Mouse (Mus musculus) hematopoietic stem cell, adult 5-6 weeks (primary cell): ENCODE measurements around the gene Llgl1. TPM values are rescaled to one million over a fixed set of nuclear protein-coding genes. Genes with fewer than 3 reads are reported as not detected.
A peak's percentile ranks its signal among the peaks of the same experiment; 100 is the strongest.

Source experiments
- ATAC-seq, 2 experiments: fragments of 125-278 bp in 1 of 2; replicated peaks in 1 of 2; 2 replicates each; pipeline ENCODE4 v1.8.0; 2016 to 2017; ENCODE audit warnings: inconsistent platforms in 2 of 2, mild to moderate bottlenecking in 2 of 2, moderate number of reproducible peaks in 2 of 2, low read depth in 1 of 2, moderate TSS enrichment in 1 of 2; ENCODE audit not compliant: low FRiP score in 2 of 2, poor library complexity in 2 of 2, severe bottlenecking in 2 of 2, insufficient read depth in 1 of 2, low TSS enrichment in 1 of 2
- total RNA-seq: library from RNA; stranded (forward); fragments of 172-1452, 232-1000 nt; gene quantifications from 2 replicates; pipeline ENCODE4 v1.2.3, GENCODE M21; 2017

Gene Llgl1
- total RNA-seq, 1 experiment from 2014 or later = 6.1 TPM

DNA sequence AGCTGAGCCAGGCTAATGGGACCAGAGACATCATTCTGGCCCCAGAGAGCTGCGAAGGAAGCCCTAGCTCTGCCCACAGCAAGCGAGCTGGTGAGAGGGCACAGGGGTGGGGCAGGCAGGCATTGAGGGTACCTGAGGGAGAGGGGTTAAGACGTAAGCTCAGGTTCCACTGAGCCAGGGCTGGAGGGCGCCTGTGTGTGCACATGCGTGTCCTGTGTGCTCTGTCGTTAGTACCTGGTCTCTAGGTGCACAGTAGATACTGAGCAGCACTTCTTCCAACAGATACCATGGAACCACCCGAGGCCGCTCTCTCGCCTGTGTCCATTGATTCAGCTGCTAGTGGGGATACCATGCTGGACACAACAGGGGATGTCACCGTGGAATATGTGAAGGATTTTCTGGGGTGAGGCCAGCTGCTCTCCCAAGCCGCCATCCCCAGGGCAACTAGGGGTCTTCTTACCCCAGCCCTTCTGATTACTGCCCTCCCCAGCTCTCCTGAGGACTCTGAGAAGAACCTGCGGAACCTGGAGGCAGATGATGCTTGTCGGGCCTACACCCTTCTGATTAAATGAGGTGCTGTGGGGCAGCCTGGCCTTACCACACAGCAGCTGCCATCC, 13.2 kb downstream of the Llgl1 start:
- no peak for ATAC-seq

DNA sequence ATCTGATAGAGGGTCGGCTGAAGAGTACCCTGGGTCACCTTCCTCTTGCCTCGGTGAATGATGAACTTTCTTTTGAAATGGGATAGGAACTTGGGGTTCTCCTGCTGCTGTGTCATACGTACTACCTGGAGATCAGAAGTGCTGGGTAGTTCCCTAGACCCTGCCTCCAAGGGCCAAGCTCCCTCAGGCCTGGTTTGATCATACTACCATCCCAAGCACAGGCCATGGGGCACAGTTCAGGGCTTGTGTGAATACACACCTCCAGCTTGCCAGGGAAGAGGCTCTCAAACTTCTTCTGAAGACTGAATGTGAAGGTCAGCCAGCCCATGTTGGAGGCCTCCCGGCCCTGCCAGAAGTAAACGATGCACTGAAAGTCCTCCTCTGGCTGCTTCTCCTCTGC, 16.3 kb downstream of the Llgl1 start:
- ATAC-seq = no peak

- ATAC-seq = no peak
These were observed 19.7 kb downstream of the Llgl1 start for GRCm38 (mm10) chr11:60719263-60719662.

GRCm38 (mm10) chr11:60726601-60727391, 27.3 kb downstream of the Llgl1 start, which contains the start of gene Flii:
Flii (minus strand) TSS chr11:60727263.
- peak; percentile 9 to 37; a peak in 2 of 4 replicates for ATAC-seq

DNA sequence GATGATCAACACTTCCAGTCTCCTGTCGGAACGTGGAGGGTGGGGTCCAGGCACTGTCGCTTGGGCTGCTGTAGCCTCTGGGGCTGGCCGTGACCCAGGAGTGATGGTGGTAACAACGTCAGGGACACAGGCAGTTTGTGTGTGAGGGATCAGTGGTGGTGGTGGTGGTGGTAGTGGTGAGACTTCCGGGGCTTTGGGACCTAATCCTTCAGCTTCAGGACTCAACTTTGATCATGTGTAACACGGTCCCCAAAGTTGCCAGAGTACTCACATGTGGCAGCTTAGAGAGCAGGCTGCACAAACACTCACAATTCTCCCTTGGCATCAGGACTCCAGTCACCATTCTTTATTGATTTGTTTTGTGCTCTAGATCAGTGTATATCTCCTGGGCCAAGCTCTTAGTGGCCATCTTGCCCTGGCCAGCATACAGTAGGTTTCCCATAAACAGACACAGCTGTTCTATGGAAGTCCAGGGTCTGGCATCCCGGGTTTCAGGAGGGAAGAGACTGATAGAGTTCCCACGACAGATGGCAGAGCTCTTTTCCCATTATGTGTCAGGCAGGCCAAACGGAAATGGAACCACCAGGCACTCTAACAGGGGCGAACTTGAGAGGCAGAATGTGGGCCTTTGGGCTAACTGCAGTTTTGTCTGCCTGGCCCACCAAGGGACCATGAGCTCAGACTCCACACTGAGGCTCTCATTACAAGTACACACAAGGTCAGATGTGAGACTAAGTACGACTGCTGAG, 28.0 kb downstream of the Llgl1 start:
- peak in 1 of 2 experiments; percentile 1; a peak in 1 of 4 replicates for ATAC-seq

GRCm38 (mm10) chr11:60728260-60728761, 28.8 kb downstream of the Llgl1 start, which contains the start of gene Mief2:
Mief2 (plus strand) TSS chr11:60728398.
- peak; percentile 92 to 93 for ATAC-seq

DNA sequence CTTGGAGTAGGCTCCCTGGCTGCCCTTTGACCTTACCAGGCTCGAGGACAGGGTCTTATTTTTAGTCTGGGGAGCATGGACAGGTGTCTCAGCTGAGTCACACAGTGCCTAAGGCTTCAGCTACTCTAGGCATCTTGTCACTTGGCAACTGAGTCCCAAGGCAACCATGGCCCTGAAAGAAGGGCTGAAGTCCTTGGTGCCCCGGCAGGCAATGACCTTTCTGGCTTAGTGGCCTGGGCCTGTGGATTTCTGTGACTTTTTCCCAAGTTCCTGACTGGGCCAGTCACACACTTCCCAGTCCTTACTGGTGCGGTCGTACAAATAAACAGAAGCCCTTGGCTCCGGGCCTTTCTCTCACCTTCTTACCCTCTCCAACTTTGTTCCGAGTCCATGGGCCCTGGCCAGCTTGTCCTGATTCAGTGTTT, 29.7 kb downstream of the Llgl1 start:
- ATAC-seq = no peak

- no peak for ATAC-seq
These were observed 30.6 kb downstream of the Llgl1 start for GRCm38 (mm10) chr11:60730169-60730568.

- ATAC-seq = no peak
These were observed 31.7 kb downstream of the Llgl1 start for GRCm38 (mm10) chr11:60731251-60731650.

GRCm38 (mm10) chr11:60734206-60734605, 34.7 kb downstream of the Llgl1 start:
- ATAC-seq = no peak

DNA sequence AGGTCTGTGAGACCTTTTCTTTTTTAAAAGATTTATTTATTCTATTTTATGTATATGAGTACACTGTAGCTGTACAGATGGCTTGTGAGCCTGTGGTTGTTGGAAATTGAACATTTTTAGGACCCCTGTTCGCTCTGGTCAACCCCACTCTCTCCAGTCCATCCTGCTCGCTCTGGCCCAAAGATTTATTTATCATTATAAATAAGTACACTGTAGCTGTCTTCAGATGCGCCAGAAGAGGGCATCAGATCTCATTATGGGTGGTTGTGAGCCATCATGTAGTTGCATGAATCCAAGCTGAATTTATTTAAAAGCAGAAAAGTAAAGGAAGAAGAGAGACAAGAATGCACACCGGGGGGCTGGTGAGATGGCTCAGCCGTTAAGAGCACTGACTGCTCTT, 35.7 kb downstream of the Llgl1 start:
- no peak for ATAC-seq

DNA sequence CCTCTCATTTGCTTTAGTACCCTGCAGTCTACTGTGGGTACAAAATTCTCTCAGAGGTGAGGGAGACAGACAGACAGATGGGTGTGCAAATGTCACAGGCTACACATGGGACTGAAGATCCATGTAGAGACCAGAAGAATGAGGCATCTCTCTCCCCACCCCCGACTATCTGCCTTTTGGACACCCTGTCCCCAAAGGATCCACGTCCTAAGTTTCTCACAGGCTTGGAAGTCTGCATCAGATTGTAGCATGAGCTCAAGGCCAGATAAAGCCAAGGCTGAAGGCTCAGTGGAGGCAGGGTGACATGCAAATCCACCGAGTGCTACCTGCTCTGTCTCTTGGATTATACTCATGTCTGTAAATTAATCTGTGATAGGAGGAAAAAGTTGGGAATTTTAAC, 37.0 kb downstream of the Llgl1 start:
- no peak for ATAC-seq

- ATAC-seq = no peak
These were observed 37.9 kb downstream of the Llgl1 start for GRCm38 (mm10) chr11:60737450-60737849.

DNA sequence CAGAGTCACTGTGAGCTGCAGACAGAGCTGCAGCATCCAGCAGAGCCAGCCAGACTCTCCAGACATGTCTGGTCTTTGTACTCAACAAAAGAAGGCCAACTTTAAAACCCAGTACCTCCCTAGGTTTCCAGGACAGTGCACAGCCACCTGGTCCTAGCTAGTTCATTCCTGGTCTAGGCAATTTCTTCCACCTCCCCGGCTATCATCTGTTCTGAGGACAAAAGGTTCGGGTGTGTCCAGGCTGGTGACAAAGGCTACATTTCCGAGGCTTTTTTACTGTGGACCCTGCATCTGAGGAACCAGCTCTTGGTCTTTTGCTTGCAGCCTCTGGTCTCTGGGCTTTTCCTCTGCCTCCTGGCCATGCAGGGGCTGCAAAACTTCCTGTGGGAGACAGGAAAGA, 40.8 kb downstream of the Llgl1 start:
- ATAC-seq = no peak

- ATAC-seq = no peak
These were observed 56.0 kb downstream of the Llgl1 start for GRCm38 (mm10) chr11:60755570-60755969.

GRCm38 (mm10) chr11:60761681-60762080, 62.2 kb downstream of the Llgl1 start:
- ATAC-seq = no peak
